Mouse (Mus musculus) lung, adult 2 months (tissue): Measurements from ENCODE around the gene Fibin.

Experiments
- CTCF ChIP-seq: fragments of 200-500 bp; IDR thresholded peaks from 2 replicates; pipeline ENCODE4 v1.5.1; 2011; ENCODE audit warnings: mild to moderate bottlenecking, low read length, control low read depth; ENCODE audit not compliant: insufficient read depth
- POLR2A ChIP-seq: fragments of 200-500 bp; IDR thresholded peaks from 2 replicates; pipeline ENCODE4 v1.6.1; 2011; ENCODE audit warnings: low read depth, mild to moderate bottlenecking, control low read depth, low read length, borderline replicate concordance; ENCODE audit errors: extremely low read depth

GRCm38 (mm10) chr2:110390736-110391409, 27.9 kb upstream of the Fibin start:
- TF ChIP-seq POLR2A (no peak), CTCF (no peak)
